Mouse (Mus musculus): ENCODE measurements around the gene Atp23. TPM values are rescaled to one million over a fixed set of nuclear protein-coding genes. Genes with fewer than 3 reads are reported as not detected.
"Not testable (repeated sequence)": the region's sequence is repeated elsewhere in the genome, so short reads cannot be mapped to it uniquely, and the experiment has no call there.

Gene Atp23
- polyA plus RNA-seq, 1 experiment: 8.6 TPM

DNA sequence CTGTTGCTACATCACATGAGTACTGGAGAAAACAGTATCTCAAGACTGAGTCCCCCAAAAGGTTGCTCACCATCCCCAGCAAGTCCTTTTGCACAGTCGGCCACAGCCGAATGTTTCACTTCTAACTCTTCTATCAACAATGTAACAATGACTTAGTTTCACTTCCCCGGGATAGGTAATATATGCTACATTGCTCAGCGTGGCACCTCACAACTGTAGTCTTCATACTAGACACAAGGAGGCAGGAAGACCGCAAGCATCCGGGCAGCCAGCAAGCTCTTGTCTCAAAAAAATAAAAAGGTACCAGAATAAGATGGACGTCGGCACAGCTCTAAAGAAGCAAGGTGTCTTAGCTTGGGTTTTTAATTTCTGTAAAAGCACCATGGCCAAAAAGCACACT, 35.9 kb downstream of the Atp23 start:
- TF ChIP-seq POLR2A (IDR thresholded peaks at IDR 0.05; ENCODE audit: borderline replicate concordance, extremely low read depth, insufficient read depth, insufficient read length, poor library complexity, severe bottlenecking): no peak
- TF ChIP-seq CTCF (IDR thresholded peaks at IDR 0.05; ENCODE audit: borderline replicate concordance, extremely low read depth, insufficient read depth, insufficient read length): no peak
- no peak for DNase-seq (ENCODE audit: low read depth)

- no peak for TF ChIP-seq POLR2A (IDR thresholded peaks at IDR 0.05; ENCODE audit: borderline replicate concordance, extremely low read depth, insufficient read depth, insufficient read length, poor library complexity, severe bottlenecking)
- TF ChIP-seq CTCF (IDR thresholded peaks at IDR 0.05; ENCODE audit: borderline replicate concordance, extremely low read depth, insufficient read depth, insufficient read length): no peak
- DNase-seq (ENCODE audit: low read depth): peak; percentile 33
Measured at GRCm38 (mm10) chr10:126862193-126862592, 39.0 kb downstream of the Atp23 start.

DNA sequence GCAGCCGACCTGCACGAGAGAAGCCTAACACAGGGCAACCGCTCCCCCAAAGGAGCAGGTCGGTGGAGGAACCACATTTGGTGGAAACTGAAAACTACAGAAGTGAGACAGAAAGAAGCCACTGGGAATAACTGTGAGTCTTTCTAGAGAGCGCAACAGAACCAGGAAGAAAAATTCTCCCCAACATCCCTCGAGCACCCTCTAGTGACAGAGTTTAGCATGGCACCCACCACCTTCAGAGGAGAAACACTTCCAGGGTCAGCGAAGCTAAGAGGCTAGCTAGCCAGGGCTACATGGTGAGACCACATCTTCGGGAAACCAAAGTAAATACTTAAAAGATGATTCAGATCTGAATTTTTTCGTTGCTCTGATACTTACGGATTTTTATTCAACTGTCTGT, 47.9 kb downstream of the Atp23 start:
- DNase-seq (ENCODE audit: low read depth): no peak
- TF ChIP-seq POLR2A (IDR thresholded peaks at IDR 0.05; ENCODE audit: borderline replicate concordance, extremely low read depth, insufficient read depth, insufficient read length, poor library complexity, severe bottlenecking) (no peak), CTCF (IDR thresholded peaks at IDR 0.05; ENCODE audit: borderline replicate concordance, extremely low read depth, insufficient read depth, insufficient read length) (peak; percentile 49; the same call in 1 of the 2 replicates)

- DNase-seq (ENCODE audit: low read depth): peak; percentile 90
- TF ChIP-seq CTCF (IDR thresholded peaks at IDR 0.05; ENCODE audit: borderline replicate concordance, extremely low read depth, insufficient read depth, insufficient read length): no peak
- TF ChIP-seq POLR2A (IDR thresholded peaks at IDR 0.05; ENCODE audit: borderline replicate concordance, extremely low read depth, insufficient read depth, insufficient read length, poor library complexity, severe bottlenecking): no peak
Measured at GRCm38 (mm10) chr10:126845309-126845911, 55.7 kb downstream of the Atp23 start.

- TF ChIP-seq POLR2A (IDR thresholded peaks at IDR 0.05; ENCODE audit: borderline replicate concordance, extremely low read depth, insufficient read depth, insufficient read length, poor library complexity, severe bottlenecking) (no peak), CTCF (IDR thresholded peaks at IDR 0.05; ENCODE audit: borderline replicate concordance, extremely low read depth, insufficient read depth, insufficient read length) (peak; percentile 63)
- peak; percentile 66 for DNase-seq (ENCODE audit: low read depth)
Measured at GRCm38 (mm10) chr10:126844689-126845088, 56.5 kb downstream of the Atp23 start.

GRCm38 (mm10) chr10:126840266-126840665, 60.9 kb downstream of the Atp23 start:
- no peak for DNase-seq (ENCODE audit: low read depth)
- no peak; the same call in 1 of the 2 replicates for TF ChIP-seq CTCF (IDR thresholded peaks at IDR 0.05; ENCODE audit: borderline replicate concordance, extremely low read depth, insufficient read depth, insufficient read length)
- no peak for TF ChIP-seq POLR2A (IDR thresholded peaks at IDR 0.05; ENCODE audit: borderline replicate concordance, extremely low read depth, insufficient read depth, insufficient read length, poor library complexity, severe bottlenecking)

- TF ChIP-seq CTCF (IDR thresholded peaks at IDR 0.05; ENCODE audit: borderline replicate concordance, extremely low read depth, insufficient read depth, insufficient read length): peak; percentile 62
- TF ChIP-seq POLR2A (IDR thresholded peaks at IDR 0.05; ENCODE audit: borderline replicate concordance, extremely low read depth, insufficient read depth, insufficient read length, poor library complexity, severe bottlenecking): no peak
- peak; percentile 40 for DNase-seq (ENCODE audit: low read depth)
Measured at GRCm38 (mm10) chr10:126833006-126833405, 68.1 kb downstream of the Atp23 start.

DNA sequence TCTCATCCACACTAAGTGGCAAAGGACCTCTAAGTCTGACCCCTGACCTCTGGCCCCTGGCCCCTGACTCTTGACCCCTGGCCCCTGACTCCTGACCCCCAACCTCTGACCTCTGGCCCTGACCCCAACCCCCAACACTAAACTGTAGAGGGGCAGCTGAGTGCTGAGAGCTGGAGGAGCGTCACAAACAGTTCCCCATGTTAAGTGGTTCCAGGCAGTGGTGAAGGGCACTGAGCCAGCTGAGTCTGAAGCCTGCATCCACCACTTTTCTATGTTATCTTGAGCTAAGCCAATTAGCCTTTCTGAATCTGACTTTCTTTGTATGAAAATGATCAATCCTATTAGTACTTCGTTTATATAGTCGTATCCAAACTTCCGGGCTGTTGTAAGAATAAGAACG, 69.8 kb downstream of the Atp23 start:
- no peak for DNase-seq (ENCODE audit: low read depth)
- no peak for TF ChIP-seq CTCF (IDR thresholded peaks at IDR 0.05; ENCODE audit: borderline replicate concordance, extremely low read depth, insufficient read depth, insufficient read length)
- no peak for TF ChIP-seq POLR2A (IDR thresholded peaks at IDR 0.05; ENCODE audit: borderline replicate concordance, extremely low read depth, insufficient read depth, insufficient read length, poor library complexity, severe bottlenecking)

DNA sequence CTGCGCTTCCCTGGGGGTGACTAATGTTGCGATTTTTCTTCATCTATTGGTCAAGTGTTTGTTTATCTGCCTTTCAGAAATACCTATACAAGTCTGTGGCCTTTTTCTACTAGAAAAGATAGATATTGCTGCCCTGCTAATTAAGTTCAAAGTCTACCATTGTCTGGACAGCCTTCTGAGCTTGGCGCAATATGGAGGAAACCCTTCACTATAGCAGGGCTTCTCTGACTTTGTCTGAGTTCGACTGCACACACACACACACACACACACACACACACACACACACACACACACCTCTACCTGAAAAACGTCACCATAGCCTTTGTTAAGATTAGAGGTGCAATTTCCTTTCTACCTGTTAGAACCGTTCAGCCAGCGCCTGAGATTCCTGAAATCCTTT, 72.5 kb downstream of the Atp23 start:
- no peak for DNase-seq (ENCODE audit: low read depth)
- TF ChIP-seq POLR2A (IDR thresholded peaks at IDR 0.05; ENCODE audit: borderline replicate concordance, extremely low read depth, insufficient read depth, insufficient read length, poor library complexity, severe bottlenecking) (no peak), CTCF (IDR thresholded peaks at IDR 0.05; ENCODE audit: borderline replicate concordance, extremely low read depth, insufficient read depth, insufficient read length) (no peak)

GRCm38 (mm10) chr10:126827941-126828593, 73.1 kb downstream of the Atp23 start:
- DNase-seq (ENCODE audit: low read depth): peak; percentile 95
- TF ChIP-seq POLR2A (IDR thresholded peaks at IDR 0.05; ENCODE audit: borderline replicate concordance, extremely low read depth, insufficient read depth, insufficient read length, poor library complexity, severe bottlenecking) (no peak), CTCF (IDR thresholded peaks at IDR 0.05; ENCODE audit: borderline replicate concordance, extremely low read depth, insufficient read depth, insufficient read length) (no peak)

GRCm38 (mm10) chr10:126826982-126827381, 74.2 kb downstream of the Atp23 start:
- TF ChIP-seq POLR2A (IDR thresholded peaks at IDR 0.05; ENCODE audit: borderline replicate concordance, extremely low read depth, insufficient read depth, insufficient read length, poor library complexity, severe bottlenecking): no peak
- no peak for TF ChIP-seq CTCF (IDR thresholded peaks at IDR 0.05; ENCODE audit: borderline replicate concordance, extremely low read depth, insufficient read depth, insufficient read length)

DNA sequence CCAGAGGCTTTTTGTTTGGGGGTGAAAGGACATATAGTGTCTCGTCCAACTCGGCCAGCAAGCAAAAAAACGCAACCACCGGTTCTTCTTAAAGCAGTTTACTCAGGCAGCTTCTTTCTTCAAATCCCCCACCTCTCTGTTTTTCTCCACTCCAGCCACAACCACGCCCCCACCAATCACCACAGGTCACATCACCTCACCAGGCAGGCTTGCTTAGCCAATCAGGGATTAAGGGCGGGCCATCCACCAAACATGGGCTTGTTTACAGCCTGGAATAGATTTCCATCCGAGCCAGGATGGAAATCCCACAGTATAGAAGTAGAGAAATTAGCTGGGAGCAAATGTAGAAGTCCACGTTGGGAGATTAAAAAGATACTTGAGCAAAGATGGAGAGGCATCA, 74.9 kb downstream of the Atp23 start:
- DNase-seq (ENCODE audit: low read depth): not testable (repeated sequence)

More at GRCm38 (mm10) chr10:126826982-126827381, 74.2 kb downstream of the Atp23 start:
- DNase-seq (ENCODE audit: low read depth): no peak

Data from brain, embryonic 14.5 days (tissue).